Mouse (Mus musculus): ENCODE measurements around the gene Trhr2. TPM values are rescaled to one million over a fixed set of nuclear protein-coding genes. Genes with fewer than 3 reads are reported as not detected.

Gene Trhr2
- total RNA-seq, 1 experiment = not detected

DNA sequence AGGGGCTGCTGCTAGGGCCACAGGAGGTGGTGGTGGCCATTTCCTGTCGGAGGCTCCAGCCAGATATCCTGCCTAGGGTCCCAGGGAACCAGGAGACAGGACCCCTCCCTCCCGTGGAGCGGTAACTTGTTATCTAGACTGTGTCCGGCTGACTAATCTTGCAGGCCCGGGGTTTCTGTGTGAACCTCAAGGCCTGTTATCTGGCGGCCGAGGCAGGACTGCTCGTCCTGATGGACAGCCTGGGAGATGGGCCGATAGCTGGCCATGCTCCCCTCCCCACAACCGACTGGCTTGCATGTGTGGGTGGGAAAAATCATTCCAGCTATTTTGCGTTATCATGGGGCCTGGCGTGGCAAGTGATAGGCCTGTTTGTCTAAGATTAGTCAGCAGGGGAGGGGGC lies 47.2 kb downstream of the Trhr2 start:
- Histone ChIP-seq H3K4me3 (ENCODE audit: insufficient read depth in 1 of 2, low read depth in 1 of 2, low read length in 2 of 2, poor library complexity in 1 of 2, severe bottlenecking in 1 of 2) (no peak overlapping the region), H3K36me3 (ENCODE audit: control insufficient read depth, insufficient read depth, low read length, poor library complexity, severe bottlenecking) (no peaks in the 10 kb centered on the region), H3K9me3 (ENCODE audit: control insufficient read depth, insufficient read depth, low read depth, low read length) (no peaks in the 10 kb centered on the region), H3K9ac (ENCODE audit: insufficient read depth, low read depth, low read length, poor library complexity, severe bottlenecking) (no peak overlapping the region), H3K27ac (ENCODE audit: insufficient read depth, low read depth, low read length, poor library complexity, severe bottlenecking) (no peak overlapping the region), H3K4me1 (ENCODE audit: control insufficient read depth in 2 of 2, insufficient read depth in 2 of 2, low read length in 2 of 2, poor library complexity in 1 of 2) (peaks cover 0 to 31% of the 10 kb centered on the region in 2 experiments; a peak in 2 of 4 replicates)
- DNase-seq (ENCODE audit: low read depth, low spot score) = no peak
- TF ChIP-seq MAFK (IDR thresholded peaks at IDR 0.05; ENCODE audit: insufficient read depth, low read depth, low read length) = no peak
- no peak for TF ChIP-seq ZNF384 (IDR thresholded peaks at IDR 0.05; ENCODE audit: low read depth, low read length)
- no peak for TF ChIP-seq ZC3H11A (IDR thresholded peaks at IDR 0.05; ENCODE audit: borderline replicate concordance, low read depth, low read length)
- no peak for TF ChIP-seq CHD2 (IDR thresholded peaks at IDR 0.05; ENCODE audit: low read depth, low read length)
- TF ChIP-seq HCFC1 (IDR thresholded peaks at IDR 0.05; ENCODE audit: borderline replicate concordance, insufficient read depth, low read length) = no peak
- in situ Hi-C loops (cut with MboI; ENCODE audit: low sequenced_read_pairs in 2 of 2, unreplicated experiment in 2 of 2) = no loop called here

DNA sequence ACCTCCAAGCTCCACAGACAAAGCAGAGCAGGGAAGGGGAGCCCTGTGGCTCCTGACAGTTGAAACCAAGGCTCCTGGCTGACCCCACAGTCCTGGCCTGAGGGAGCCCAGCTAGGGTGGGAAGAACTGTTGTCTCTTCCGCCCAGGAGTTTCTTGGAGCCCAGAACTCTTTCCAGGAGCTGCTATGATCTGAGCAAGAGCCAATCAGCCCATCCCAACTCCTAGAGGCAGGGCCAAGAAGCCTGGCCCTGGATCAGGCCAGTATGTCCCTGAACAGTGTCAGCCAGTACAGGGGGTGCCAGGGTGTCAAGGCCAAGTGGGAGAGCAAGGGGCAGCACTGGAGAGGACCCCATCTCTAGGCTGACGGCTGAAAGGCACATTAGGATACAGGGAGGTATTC lies 48.0 kb downstream of the Trhr2 start:
- Histone ChIP-seq H3K9me3 (ENCODE audit: control insufficient read depth, insufficient read depth, low read depth, low read length) (no peaks in the 10 kb centered on the region), H3K27ac (ENCODE audit: insufficient read depth, low read depth, low read length, poor library complexity, severe bottlenecking) (no peak overlapping the region), H3K9ac (ENCODE audit: insufficient read depth, low read depth, low read length, poor library complexity, severe bottlenecking) (no peak overlapping the region), H3K36me3 (ENCODE audit: control insufficient read depth, insufficient read depth, low read length, poor library complexity, severe bottlenecking) (no peaks in the 10 kb centered on the region), H3K4me1 (ENCODE audit: control insufficient read depth in 2 of 2, insufficient read depth in 2 of 2, low read length in 2 of 2, poor library complexity in 1 of 2) (peaks cover 0 to 24% of the 10 kb centered on the region in 2 experiments; a peak in 2 of 4 replicates), H3K4me3 (ENCODE audit: insufficient read depth in 1 of 2, low read depth in 1 of 2, low read length in 2 of 2, poor library complexity in 1 of 2, severe bottlenecking in 1 of 2) (no peak overlapping the region)
- TF ChIP-seq ZC3H11A (IDR thresholded peaks at IDR 0.05; ENCODE audit: borderline replicate concordance, low read depth, low read length) = no peak
- no peak for TF ChIP-seq MAFK (IDR thresholded peaks at IDR 0.05; ENCODE audit: insufficient read depth, low read depth, low read length)
- no peak for TF ChIP-seq CHD2 (IDR thresholded peaks at IDR 0.05; ENCODE audit: low read depth, low read length)
- TF ChIP-seq ZNF384 (IDR thresholded peaks at IDR 0.05; ENCODE audit: low read depth, low read length) = no peak
- no peak for TF ChIP-seq HCFC1 (IDR thresholded peaks at IDR 0.05; ENCODE audit: borderline replicate concordance, insufficient read depth, low read length)
- DNase-seq (ENCODE audit: low read depth, low spot score) = no peak
- in situ Hi-C loops (cut with MboI; ENCODE audit: low sequenced_read_pairs in 2 of 2, unreplicated experiment in 2 of 2) = no loop called here

DNA sequence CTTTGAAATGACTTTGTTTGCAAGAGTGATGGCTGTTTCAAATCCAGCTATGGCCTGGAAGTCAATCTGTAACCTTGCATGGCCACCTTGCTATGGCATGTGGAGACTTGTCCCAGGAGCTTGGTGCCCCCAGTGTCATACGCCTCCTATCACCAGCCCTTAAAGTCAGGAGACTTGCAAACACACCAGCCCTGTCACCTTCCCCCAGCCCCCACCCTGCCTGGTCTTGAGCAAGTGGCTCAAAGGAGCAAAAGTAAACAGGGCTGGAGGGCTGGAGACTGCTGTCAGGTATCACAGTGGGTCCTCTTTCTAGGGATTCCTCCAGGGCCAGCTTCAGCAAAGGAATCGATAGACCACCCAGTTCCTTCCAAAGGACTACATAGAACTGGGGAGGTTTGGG lies 49.4 kb downstream of the Trhr2 start:
- Histone ChIP-seq H3K27ac (ENCODE audit: insufficient read depth, low read depth, low read length, poor library complexity, severe bottlenecking) (no peak overlapping the region), H3K4me3 (ENCODE audit: insufficient read depth in 1 of 2, low read depth in 1 of 2, low read length in 2 of 2, poor library complexity in 1 of 2, severe bottlenecking in 1 of 2) (no peak overlapping the region), H3K9me3 (ENCODE audit: control insufficient read depth, insufficient read depth, low read depth, low read length) (no peaks in the 10 kb centered on the region), H3K4me1 (ENCODE audit: control insufficient read depth in 2 of 2, insufficient read depth in 2 of 2, low read length in 2 of 2, poor library complexity in 1 of 2) (peaks cover 0 to 23% of the 10 kb centered on the region in 2 experiments; a peak in 2 of 4 replicates), H3K36me3 (ENCODE audit: control insufficient read depth, insufficient read depth, low read length, poor library complexity, severe bottlenecking) (no peaks in the 10 kb centered on the region), H3K9ac (ENCODE audit: insufficient read depth, low read depth, low read length, poor library complexity, severe bottlenecking) (no peak overlapping the region)
- in situ Hi-C loops (cut with MboI; ENCODE audit: low sequenced_read_pairs in 2 of 2, unreplicated experiment in 2 of 2) = no loop called here
- no peak for DNase-seq (ENCODE audit: low read depth, low spot score)
- TF ChIP-seq HCFC1 (IDR thresholded peaks at IDR 0.05; ENCODE audit: borderline replicate concordance, insufficient read depth, low read length) (no peak), MAFK (IDR thresholded peaks at IDR 0.05; ENCODE audit: insufficient read depth, low read depth, low read length) (no peak), ZC3H11A (IDR thresholded peaks at IDR 0.05; ENCODE audit: borderline replicate concordance, low read depth, low read length) (no peak), CHD2 (IDR thresholded peaks at IDR 0.05; ENCODE audit: low read depth, low read length) (no peak)

DNA sequence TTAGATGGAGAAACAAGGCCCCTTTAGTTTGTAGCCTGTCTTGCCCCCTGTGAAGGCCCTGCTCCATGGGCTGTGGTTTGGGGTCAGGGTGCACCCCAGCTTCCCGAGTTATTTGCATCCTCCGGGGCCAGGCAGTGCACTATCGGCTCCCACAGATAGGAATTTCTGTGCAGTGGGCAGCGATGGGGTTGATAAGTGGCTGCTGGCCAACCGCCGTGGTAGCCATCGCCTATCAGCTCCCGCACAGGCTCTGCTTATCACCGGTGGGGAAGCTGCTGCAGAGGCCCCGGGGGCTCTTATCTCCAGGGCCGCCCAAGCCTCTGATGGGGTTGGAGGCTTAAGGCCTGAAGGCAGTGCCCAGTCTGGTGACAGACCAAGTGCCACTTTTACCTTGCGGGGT lies 51.3 kb downstream of the Trhr2 start:
- Histone ChIP-seq H3K4me3 (ENCODE audit: insufficient read depth in 1 of 2, low read depth in 1 of 2, low read length in 2 of 2, poor library complexity in 1 of 2, severe bottlenecking in 1 of 2) (no peak overlapping the region), H3K4me1 (ENCODE audit: control insufficient read depth in 2 of 2, insufficient read depth in 2 of 2, low read length in 2 of 2, poor library complexity in 1 of 2) (peaks cover 0 to 17% of the 10 kb centered on the region in 2 experiments; a peak in 2 of 4 replicates), H3K27ac (ENCODE audit: insufficient read depth, low read depth, low read length, poor library complexity, severe bottlenecking) (no peak overlapping the region), H3K36me3 (ENCODE audit: control insufficient read depth, insufficient read depth, low read length, poor library complexity, severe bottlenecking) (no peaks in the 10 kb centered on the region), H3K9me3 (ENCODE audit: control insufficient read depth, insufficient read depth, low read depth, low read length) (no peaks in the 10 kb centered on the region), H3K9ac (ENCODE audit: insufficient read depth, low read depth, low read length, poor library complexity, severe bottlenecking) (no peak overlapping the region)
- no peak for DNase-seq (ENCODE audit: low read depth, low spot score)
- TF ChIP-seq HCFC1 (IDR thresholded peaks at IDR 0.05; ENCODE audit: borderline replicate concordance, insufficient read depth, low read length) (no peak), ZC3H11A (IDR thresholded peaks at IDR 0.05; ENCODE audit: borderline replicate concordance, low read depth, low read length) (no peak)
- in situ Hi-C loops (cut with MboI; ENCODE audit: low sequenced_read_pairs in 2 of 2, unreplicated experiment in 2 of 2) = no loop called here

DNA sequence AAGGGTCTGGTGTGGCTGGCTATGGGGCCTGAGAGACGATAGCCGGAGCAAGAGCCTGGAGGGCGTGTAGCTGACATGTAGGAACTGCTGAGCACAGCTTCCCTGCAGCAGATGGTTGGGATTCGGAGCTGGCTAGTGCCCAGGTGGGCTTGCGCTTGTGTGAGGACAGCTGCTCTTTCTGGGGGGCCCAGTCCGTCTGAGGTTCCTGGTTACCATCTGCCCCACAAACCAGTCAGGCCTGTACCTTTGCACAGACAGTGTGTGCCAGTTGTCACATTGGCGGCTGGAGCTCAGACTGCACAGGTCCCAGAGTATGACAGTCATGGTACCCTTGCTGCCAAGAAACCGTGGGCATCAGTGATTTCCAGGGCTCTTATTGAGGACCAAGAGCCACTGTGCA lies 52.7 kb downstream of the Trhr2 start:
- Histone ChIP-seq H3K9me3 (ENCODE audit: control insufficient read depth, insufficient read depth, low read depth, low read length) (no peaks in the 10 kb centered on the region), H3K36me3 (ENCODE audit: control insufficient read depth, insufficient read depth, low read length, poor library complexity, severe bottlenecking) (no peaks in the 10 kb centered on the region), H3K4me3 (ENCODE audit: insufficient read depth in 1 of 2, low read depth in 1 of 2, low read length in 2 of 2, poor library complexity in 1 of 2, severe bottlenecking in 1 of 2) (no peak overlapping the region), H3K9ac (ENCODE audit: insufficient read depth, low read depth, low read length, poor library complexity, severe bottlenecking) (no peak overlapping the region), H3K27ac (ENCODE audit: insufficient read depth, low read depth, low read length, poor library complexity, severe bottlenecking) (no peak overlapping the region), H3K4me1 (ENCODE audit: control insufficient read depth in 2 of 2, insufficient read depth in 2 of 2, low read length in 2 of 2, poor library complexity in 1 of 2) (peaks cover 0 to 14% of the 10 kb centered on the region in 2 experiments; a peak in 1 of 4 replicates)
- TF ChIP-seq HCFC1 (IDR thresholded peaks at IDR 0.05; ENCODE audit: borderline replicate concordance, insufficient read depth, low read length) = no peak
- in situ Hi-C loops (cut with MboI; ENCODE audit: low sequenced_read_pairs in 2 of 2, unreplicated experiment in 2 of 2) = no loop called here
- DNase-seq (ENCODE audit: low read depth, low spot score) = no peak

Other genes with a start within 250 kb of the Trhr2 start
- 7.8 and 8.5 TPM in 2 replicates for gene Zfpm1, start 78.6 kb downstream of the Trhr2 start, total RNA-seq (2012; rRNA removed)
- 87.1 and 90.4 TPM in 2 replicates for gene Zc3h18, start 15.9 kb upstream of the Trhr2 start, total RNA-seq (2012; rRNA removed)
- gene Il17c, start 61.3 kb upstream of the Trhr2 start, total RNA-seq (2012; rRNA removed) = 0.58 TPM in 1 of 2 replicates, not detected in the other
- 78.7 and 107 TPM in 2 replicates for gene Cyba, start 72.2 kb upstream of the Trhr2 start, total RNA-seq (2012; rRNA removed)
- 30.4 and 35.2 TPM in 2 replicates for gene Mvd, start 82.7 kb upstream of the Trhr2 start, total RNA-seq (2012; rRNA removed)
- 4.2 and 8.2 TPM in 2 replicates for gene Snai3, start 100.0 kb upstream of the Trhr2 start, total RNA-seq (2012; rRNA removed)
- 10.8 and 15.0 TPM in 2 replicates for gene Rnf166, start 115.3 kb upstream of the Trhr2 start, total RNA-seq (2012; rRNA removed)
- 79.8 and 96.0 TPM in 2 replicates for gene Ctu2, start 115.4 kb upstream of the Trhr2 start, total RNA-seq (2012; rRNA removed)
- gene Piezo1, start 190.6 kb upstream of the Trhr2 start, total RNA-seq (2012; rRNA removed) = 204 and 335 TPM in 2 replicates
- 139 and 168 TPM in 2 replicates for gene Cdt1, start 207.3 kb upstream of the Trhr2 start, total RNA-seq (2012; rRNA removed)
- gene Aprt, start 216.2 kb upstream of the Trhr2 start, total RNA-seq (2012; rRNA removed) = 400 and 412 TPM in 2 replicates

Measured in ES-E14 (cell line).